Comparison of ENCODE assay signal across 24 mouse cellular contexts in the genomic region with DNA sequence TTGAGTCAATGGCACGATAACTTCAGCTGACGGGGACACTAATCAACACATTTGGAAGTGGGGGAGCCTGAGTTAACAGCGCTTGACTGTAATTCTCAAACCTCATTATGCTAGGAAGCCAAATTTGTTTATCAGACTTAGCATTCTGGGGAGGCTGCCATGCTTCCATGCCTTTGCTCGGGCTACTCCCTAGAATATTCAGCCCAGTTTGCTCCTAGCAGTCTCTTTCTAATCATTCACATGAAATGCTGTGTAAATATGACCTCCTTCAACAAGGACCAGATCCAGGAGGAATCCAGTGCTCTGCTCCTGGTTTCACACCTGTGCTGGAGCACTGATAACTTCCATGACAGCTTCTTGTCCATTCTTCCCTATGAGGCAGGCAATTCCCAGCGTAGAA. TPM values are rescaled to one million over a fixed set of nuclear protein-coding genes. Genes with fewer than 3 reads are reported as not detected.
DNase-seq lines count a peak whose midpoint lies in the region; ATAC-seq and TF ChIP-seq lines count a peak whose summit lies in the region.
"Had no signal": no experiment of that assay in that cellular context is flagged by ENCODE, and none has a peak within 500 bp of the region (broad histone marks: within the 10 kb centered on the region; RNA-seq: fewer than 3 reads in every experiment).

No protein-coding gene starts in this region.

- H3K4me3 ChIP-seq in forebrain, postnatal 0 days (ENCODE audit: low read depth, low read length): no peak overlapping the region
- no peak overlapping the region for H3K4me3 ChIP-seq in forebrain, embryonic 12.5 days (replicated peaks)
- H3K4me3 ChIP-seq in hindbrain, embryonic 13.5 days: no peak overlapping the region
- H3K4me3 ChIP-seq in hindbrain, embryonic 11.5 days (ENCODE audit: low read depth, low read length): no peak overlapping the region
- no peak overlapping the region for H3K4me3 ChIP-seq in neural tube, embryonic 13.5 days
- H3K4me3 ChIP-seq: heart, embryonic 12.5 days; limb, embryonic 10.5 days; megakaryocyte, embryonic 14.5 days had no signal

- no peak overlapping the region for H3K4me2 ChIP-seq in forebrain, postnatal 0 days (ENCODE audit: low read depth)
- H3K4me2 ChIP-seq in forebrain, embryonic 12.5 days: no peak overlapping the region
- no peak overlapping the region for H3K4me2 ChIP-seq in hindbrain, embryonic 13.5 days
- no peak overlapping the region for H3K4me2 ChIP-seq in hindbrain, embryonic 11.5 days (replicated peaks; ENCODE audit: low read depth, low read length)
- no peak overlapping the region for H3K4me2 ChIP-seq in neural tube, embryonic 13.5 days
- H3K4me2 ChIP-seq: heart, embryonic 12.5 days had no signal

- ATAC-seq in forebrain, postnatal 0 days: peak; percentile 63
- no peak for ATAC-seq in forebrain, embryonic 12.5 days (ENCODE audit: low FRiP score)
- peak; percentile 36; the same call in 1 of the 2 replicates for ATAC-seq in hindbrain, embryonic 13.5 days (ENCODE audit: low FRiP score)
- no peak for ATAC-seq in hindbrain, embryonic 11.5 days (ENCODE audit: low FRiP score)
- ATAC-seq in neural tube, embryonic 13.5 days (ENCODE audit: low read depth): peak; percentile 47; the same call in 1 of the 2 replicates
- ATAC-seq: inflammation-experienced regulatory T-cells, adult 6 months; liver, postnatal 0 days had no signal

- TF ChIP-seq CTCF in forebrain, postnatal 0 days (IDR thresholded peaks at IDR 0.05; ENCODE audit: low read depth): no peak

- peak overlapping the region; percentile 64 for H3K27ac ChIP-seq in forebrain, postnatal 0 days (ENCODE audit: low read depth, low read length)
- no peak overlapping the region for H3K27ac ChIP-seq in forebrain, embryonic 12.5 days
- peak overlapping the region; percentile 71; the same call in 1 of the 2 replicates for H3K27ac ChIP-seq in hindbrain, embryonic 13.5 days
- no peak overlapping the region for H3K27ac ChIP-seq in hindbrain, embryonic 11.5 days (ENCODE audit: low read depth, low read length)
- peak overlapping the region; percentile 52; the same call in 1 of the 2 replicates for H3K27ac ChIP-seq in neural tube, embryonic 13.5 days (replicated peaks)
- H3K27ac ChIP-seq: limb, embryonic 10.5 days had no signal

- peaks cover 13% of the 10 kb centered on the region for H3K4me1 ChIP-seq in forebrain, postnatal 0 days (ENCODE audit: insufficient read depth)
- peaks cover 8% of the 10 kb centered on the region; the same call in 1 of the 2 replicates for H3K4me1 ChIP-seq in forebrain, embryonic 12.5 days
- peaks cover 12% of the 10 kb centered on the region for H3K4me1 ChIP-seq in hindbrain, embryonic 13.5 days (replicated peaks)
- H3K4me1 ChIP-seq in hindbrain, embryonic 11.5 days (replicated peaks; ENCODE audit: control insufficient read depth, insufficient read depth, low read length): no peaks in the 10 kb centered on the region
- H3K4me1 ChIP-seq in neural tube, embryonic 13.5 days (replicated peaks): 0 out of 2 replicates have a peak, but pooled peaks cover 2% of the 10 kb centered on the region
- H3K4me1 ChIP-seq: heart, embryonic 12.5 days; megakaryocyte, embryonic 14.5 days had no signal

- no peaks in the 10 kb centered on the region for H3K27me3 ChIP-seq in forebrain, postnatal 0 days (ENCODE audit: insufficient read depth, low read length)
- no peaks in the 10 kb centered on the region for H3K27me3 ChIP-seq in forebrain, embryonic 12.5 days
- H3K27me3 ChIP-seq in hindbrain, embryonic 13.5 days: no peaks in the 10 kb centered on the region
- no peaks in the 10 kb centered on the region for H3K27me3 ChIP-seq in hindbrain, embryonic 11.5 days (ENCODE audit: control insufficient read depth, insufficient read depth, low read length)
- H3K27me3 ChIP-seq in neural tube, embryonic 13.5 days: no peaks in the 10 kb centered on the region
- H3K27me3 ChIP-seq: CH12.LX; heart, embryonic 12.5 days; megakaryocyte, embryonic 14.5 days had no signal

- DNase-seq in forebrain, postnatal 0 days: no peak
- DNase-seq in hindbrain, embryonic 11.5 days (ENCODE audit: low spot score): no peak
- no peak for DNase-seq in neural tube, embryonic 10.5 days (ENCODE audit: extremely low spot score, low spot score)
- DNase-seq in layer of hippocampus, postnatal 25 days (ENCODE audit: extremely low spot score in 1 of 2, low spot score in 1 of 2): no peak
- DNase-seq: adrenal gland, postnatal 25 days; cerebellum, adult 18-20 months; cerebellum, postnatal 25 days; gastrocnemius, postnatal 25 days; kidney, adult 8-10 months; layer of hippocampus, adult 9-11 months; liver, postnatal 0 days; lung, postnatal 14 days; thymus, adult 2 months had no signal

- no peaks in the 10 kb centered on the region for H3K36me3 ChIP-seq in forebrain, postnatal 0 days (ENCODE audit: insufficient read depth)
- H3K36me3 ChIP-seq in forebrain, embryonic 12.5 days (replicated peaks): no peaks in the 10 kb centered on the region
- no peaks in the 10 kb centered on the region for H3K36me3 ChIP-seq in hindbrain, embryonic 13.5 days
- H3K36me3 ChIP-seq in hindbrain, embryonic 11.5 days (ENCODE audit: control insufficient read depth, insufficient read depth, low read length): no peaks in the 10 kb centered on the region
- no peaks in the 10 kb centered on the region for H3K36me3 ChIP-seq in neural tube, embryonic 13.5 days
- H3K36me3 ChIP-seq: heart, embryonic 12.5 days; limb, embryonic 10.5 days had no signal

- H3K9ac ChIP-seq in forebrain, postnatal 0 days: no peak overlapping the region
- no peak overlapping the region for H3K9ac ChIP-seq in forebrain, embryonic 12.5 days
- no peak overlapping the region for H3K9ac ChIP-seq in hindbrain, embryonic 13.5 days
- H3K9ac ChIP-seq in hindbrain, embryonic 11.5 days (ENCODE audit: low read depth, low read length): no peak overlapping the region
- no peak overlapping the region for H3K9ac ChIP-seq in neural tube, embryonic 13.5 days
- H3K9ac ChIP-seq: heart, embryonic 12.5 days; liver, postnatal 0 days had no signal

- H3K9me3 ChIP-seq in forebrain, postnatal 0 days (ENCODE audit: low read length): no peaks in the 10 kb centered on the region
- H3K9me3 ChIP-seq in forebrain, embryonic 12.5 days: no peaks in the 10 kb centered on the region
- H3K9me3 ChIP-seq in hindbrain, embryonic 13.5 days: no peaks in the 10 kb centered on the region
- H3K9me3 ChIP-seq in hindbrain, embryonic 11.5 days (ENCODE audit: control insufficient read depth, low read length): no peaks in the 10 kb centered on the region
- no peaks in the 10 kb centered on the region for H3K9me3 ChIP-seq in neural tube, embryonic 13.5 days
- H3K9me3 ChIP-seq: heart, embryonic 12.5 days; limb, embryonic 10.5 days; megakaryocyte, embryonic 14.5 days had no signal

- WGBS in forebrain, postnatal 0 days: 44% methylated on average over 5 of the region's 5 CpGs
- 86% methylated on average over 5 of the region's 5 CpGs for WGBS in forebrain, embryonic 12.5 days
- WGBS in hindbrain, embryonic 13.5 days: 80% methylated on average over 5 of the region's 5 CpGs
- 81% methylated on average over 5 of the region's 5 CpGs for WGBS in hindbrain, embryonic 11.5 days
- 84% methylated on average over 5 of the region's 5 CpGs for WGBS in neural tube, embryonic 13.5 days

RNA-seq across cellular contexts. Expression of a gene that starts 47.6 kb away (rescaled TPM):
- total RNA-seq in forebrain, postnatal 0 days (2014; rRNA removed): 4.0 and 5.3 TPM in 2 replicates
- polyA plus RNA-seq in forebrain, postnatal 0 days (2015; fragmentation: Nextera tagmentation; extraction: Ambion mirVana): 1.3 and 3.3 TPM in 2 replicates
- polyA plus RNA-seq in forebrain, embryonic 12.5 days (2016; fragmentation: Nextera tagmentation; extraction: Ambion mirVana): 0.04 TPM in 1 of 2 replicates, not detected in the other
- polyA plus RNA-seq in hindbrain, embryonic 13.5 days (2015; fragmentation: Nextera tagmentation; extraction: Ambion mirVana): 0.84 and 0.94 TPM in 2 replicates
- polyA plus RNA-seq in hindbrain, embryonic 11.5 days (2014; fragmentation: Nextera tagmentation; extraction: Ambion mirVana): 0.08 and 0.32 TPM in 2 replicates
- polyA plus RNA-seq in neural tube, embryonic 13.5 days (2015; fragmentation: Nextera tagmentation; extraction: Ambion mirVana): 0.65 and 0.91 TPM in 2 replicates
- 10 to 100 TPM in 1 of 2 experiments, 1 to 10 TPM in 1; 9.6 to 13.5 TPM for total RNA-seq in layer of hippocampus, postnatal 25 days (2021)
- total RNA-seq: adrenal gland, postnatal 25 days; CH12.LX; liver, adult 2 months; MEL had no signal
- polyA plus RNA-seq: liver, adult 2 months; stomach, embryonic 16.5 days had no signal

Comparison
In these comparisons a context has a peak if more than half of its experiments do, and no peak if none do; other contexts are left out.
1. ATAC-seq: peak in forebrain, postnatal 0 days (single experiment), hindbrain, embryonic 13.5 days (single experiment) and neural tube, embryonic 13.5 days (single experiment); none in forebrain, embryonic 12.5 days (single experiment) and hindbrain, embryonic 11.5 days (single experiment).
2. H3K27ac ChIP-seq: peak in forebrain, postnatal 0 days (single experiment), hindbrain, embryonic 13.5 days (single experiment) and neural tube, embryonic 13.5 days (single experiment); none in forebrain, embryonic 12.5 days (single experiment) and hindbrain, embryonic 11.5 days (single experiment).